In genomic region chr3:144719901-144720747, GRCm38 (mm10) we compare ENCODE assay signal across 7 mouse cellular contexts. TPM values are rescaled to one million over a fixed set of nuclear protein-coding genes. Genes with fewer than 3 reads are reported as not detected.
DNase-seq lines count a peak whose midpoint lies in the region; ATAC-seq lines count a peak whose summit lies in the region.

Sh3glb1 (minus strand) TSS chr3:144720335.

- H3K27ac ChIP-seq in intestine, embryonic 16.5 days (ENCODE audit: low read length): peak within 1 kb of the TSS; percentile 100
- peak within 1 kb of the TSS; percentile 98 for H3K27ac ChIP-seq in midbrain, embryonic 11.5 days (ENCODE audit: low read depth, low read length)

- peak within 1 kb of the TSS; percentile 90 for H3K4me3 ChIP-seq in intestine, embryonic 16.5 days (ENCODE audit: low read length)
- peak within 1 kb of the TSS; percentile 88 for H3K4me3 ChIP-seq in midbrain, embryonic 11.5 days (ENCODE audit: low read depth, low read length)

- no peaks in the 10 kb centered on the region for H3K9me3 ChIP-seq in intestine, embryonic 16.5 days (ENCODE audit: control insufficient read depth, low read length)
- no peaks in the 10 kb centered on the region for H3K9me3 ChIP-seq in midbrain, embryonic 11.5 days (ENCODE audit: control insufficient read depth, low read length)

- no peaks in the 10 kb centered on the region for H3K36me3 ChIP-seq in intestine, embryonic 16.5 days (ENCODE audit: control insufficient read depth, insufficient read depth, low read length)
- H3K36me3 ChIP-seq in midbrain, embryonic 11.5 days (ENCODE audit: control insufficient read depth, insufficient read depth, low read length): no peaks in the 10 kb centered on the region

- intact Hi-C loops in left cerebral cortex, postnatal 36 days (cut with DNase I): loop anchor here (1.0 to 10.0 kb wide), 4 partner anchors 28 to 515 kb away; partner anchors contain the start of gene Lmo4

- peak; percentile 92 for ATAC-seq in intestine, embryonic 16.5 days
- peak; percentile 95 for ATAC-seq in midbrain, embryonic 11.5 days (ENCODE audit: low FRiP score)

- DNase-seq in adrenal gland, adult 2 months: peak; percentile 97
- peak; percentile 85 for DNase-seq in embryo, embryonic 11.5 days (ENCODE audit: low read depth, low spot score)
- peak; percentile 97 for DNase-seq in gastrocnemius, postnatal 4 days (ENCODE audit: low spot score in 2 of 2)
- peak; percentile 96 to 98 for DNase-seq in left cerebral cortex, postnatal 36 days (ENCODE audit: low spot score in 2 of 2)
- DNase-seq in midbrain, embryonic 11.5 days (ENCODE audit: low spot score, missing footprints): peak; percentile 98
- peak; percentile 96 for DNase-seq in skeletal muscle tissue, adult 2 months (ENCODE audit: low read depth, low spot score)

- H3K4me1 ChIP-seq in intestine, embryonic 16.5 days (ENCODE audit: control insufficient read depth, insufficient read depth, low read length): peaks cover 24% of the 10 kb centered on the region
- H3K4me1 ChIP-seq in midbrain, embryonic 11.5 days (ENCODE audit: control insufficient read depth, insufficient read depth, low read length): peaks cover 15% of the 10 kb centered on the region

- under 1% methylated on average over 66 of the region's 98 CpGs for WGBS in intestine, embryonic 16.5 days
- WGBS in midbrain, embryonic 11.5 days: under 1% methylated on average over 48 of the region's 98 CpGs

- peak within 1 kb of the TSS; percentile 91 for H3K9ac ChIP-seq in intestine, embryonic 16.5 days (ENCODE audit: low read depth, low read length)
- H3K9ac ChIP-seq in midbrain, embryonic 11.5 days (ENCODE audit: low read length): peak within 1 kb of the TSS; percentile 92

- H3K27me3 ChIP-seq in intestine, embryonic 16.5 days (replicated peaks; ENCODE audit: control insufficient read depth, insufficient read depth, low read length): no peaks in the 10 kb centered on the region
- H3K27me3 ChIP-seq in midbrain, embryonic 11.5 days (ENCODE audit: control insufficient read depth, insufficient read depth, low read length): no peaks in the 10 kb centered on the region

- H3K4me2 ChIP-seq in intestine, embryonic 16.5 days (ENCODE audit: low read depth, low read length): peak within 1 kb of the TSS; percentile 53
- H3K4me2 ChIP-seq in midbrain, embryonic 11.5 days: peak within 1 kb of the TSS; percentile 83

RNA-seq across cellular contexts. Expression of gene Sh3glb1, which starts in this region (rescaled TPM):
- 100 to 1,000 TPM; 168 to 210 TPM for total RNA-seq in adrenal gland, adult 2 months (2021)
- 14.2 and 16.3 TPM in 2 replicates for polyA plus RNA-seq in adrenal gland, adult 2 months (2012; rRNA removed)
- 100 to 1,000 TPM; 276 to 331 TPM for total RNA-seq in gastrocnemius, postnatal 4 days (2021)
- polyA plus RNA-seq in intestine, embryonic 16.5 days (2015; fragmentation: Nextera tagmentation; extraction: Ambion mirVana): 77.9 and 89.1 TPM in 2 replicates
- 10 to 100 TPM; 59.0 to 62.9 TPM for total RNA-seq in left cerebral cortex, postnatal 36 days (2021)
- 91.4 and 92.2 TPM in 2 replicates for polyA plus RNA-seq in midbrain, embryonic 11.5 days (2014; fragmentation: Nextera tagmentation; extraction: Ambion mirVana)

Comparison
In these comparisons a context has a peak if more than half of its experiments do, and no peak if none do; other contexts are left out.
1. Peak in every context shown above with its lines: DNase-seq, ATAC-seq, H3K4me3 ChIP-seq and H3K27ac ChIP-seq.